Mouse (Mus musculus): Measurements from ENCODE around the gene Tnni2.
"Not testable (repeated sequence)": the region's sequence is repeated elsewhere in the genome, so short reads cannot be mapped to it uniquely, and the experiment has no call there.

DNA sequence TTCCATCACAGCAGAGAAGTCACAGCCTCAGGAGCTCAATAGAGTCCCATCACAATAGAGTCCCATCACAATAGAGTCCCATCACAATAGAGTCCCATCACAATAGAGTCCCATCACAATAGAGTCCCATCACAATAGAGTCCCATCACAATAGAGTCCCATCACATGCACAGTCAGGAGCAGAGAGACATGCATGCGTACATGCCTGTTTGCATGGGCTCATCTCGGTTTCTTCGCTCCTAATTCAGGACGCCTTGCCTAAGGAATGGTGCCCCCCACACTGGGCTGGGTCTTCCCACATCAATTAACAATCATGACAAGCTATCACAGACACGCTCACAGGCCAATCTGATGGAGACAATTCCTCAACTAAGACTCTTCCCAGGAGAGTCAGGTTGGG is 36.5 kb upstream of the Tnni2 start:
- TF ChIP-seq POLR2A (IDR thresholded peaks at IDR 0.05; ENCODE audit: insufficient read depth, low read length); CTCF (IDR thresholded peaks at IDR 0.05; ENCODE audit: low read depth, low read length): not testable (repeated sequence)

Measured in ES-Bruce4 (cell line).